Mouse (Mus musculus) lung, embryonic 15.5 days (tissue): ENCODE data around the gene Wdr93. TPM values are rescaled to one million over a fixed set of nuclear protein-coding genes. Genes with fewer than 3 reads are reported as not detected.

Experiments used
- ATAC-seq: fragments of 200-750 bp; cut with Nextera tagmentation; 2 replicates; pipeline ENCODE4 v1.8.0; 2017; ENCODE audit warnings: moderate number of reproducible peaks, borderline replicate concordance; ENCODE audit not compliant: low FRiP score, low TSS enrichment; ENCODE audit errors: extremely low read depth
- H3K27ac ChIP-seq: fragments of 300-500 bp; sonication (generic); 2 replicates; pipeline ENCODE4 v1.5.1; 2015; ENCODE audit warnings: moderate library complexity, mild to moderate bottlenecking, inconsistent platforms
- H3K27me3 ChIP-seq: fragments of 300-500 bp; sonication (generic); 2 replicates; pipeline ENCODE4 v1.6.1; 2015; ENCODE audit warnings: inconsistent platforms
- H3K36me3 ChIP-seq: fragments of 300-500 bp; sonication (generic); 2 replicates; pipeline ENCODE4 v1.6.1; 2015; ENCODE audit warnings: inconsistent platforms
- H3K4me1 ChIP-seq: fragments of 300-500 bp; sonication (generic); 2 replicates; pipeline ENCODE4 v1.6.1; 2015; ENCODE audit warnings: inconsistent platforms
- H3K4me2 ChIP-seq: fragments of 300-500 bp; sonication (generic); 2 replicates; pipeline ENCODE4 v1.6.1; 2015; ENCODE audit warnings: inconsistent platforms, mild to moderate bottlenecking, moderate library complexity
- H3K4me3 ChIP-seq: fragments of 300-500 bp; sonication (generic); 2 replicates; pipeline ENCODE4 v1.5.1; 2015; ENCODE audit warnings: mild to moderate bottlenecking, inconsistent platforms
- H3K9ac ChIP-seq: fragments of 300-500 bp; sonication (generic); 2 replicates; pipeline ENCODE4 v1.6.1; 2015; ENCODE audit warnings: inconsistent platforms
- H3K9me3 ChIP-seq: fragments of 300-500 bp; sonication (generic); 2 replicates; pipeline ENCODE4 v1.6.1; 2016; ENCODE audit warnings: inconsistent platforms
- WGBS: fragments of 180-500 bp; shearing (Covaris S2); methylation state at CpG from one replicate; pipeline ENCODE4 v1.1.7; 2015; 5-methylcytosine and 5-hydroxymethylcytosine counted together
- polyA plus RNA-seq: library from polyadenylated mRNA; unstranded; fragments of >200 nt; fragmentation: Nextera tagmentation; extraction: Ambion mirVana; gene quantifications from 2 replicates; pipeline ENCODE4 v1.2.1, GENCODE M21; 2015

Gene Wdr93
- polyA plus RNA-seq, 1 experiment from 2014 or later: 0.86 TPM

GRCm38 (mm10) chr7:79729743-79730370 lies 13.1 kb upstream of the Wdr93 start:
- H3K36me3 ChIP-seq: no peaks in the 10 kb centered on the region
- H3K27ac ChIP-seq: no peak overlapping the region
- no peaks in the 10 kb centered on the region for H3K9me3 ChIP-seq
- H3K4me3 ChIP-seq: no peak overlapping the region
- ATAC-seq: no peak
- no peak overlapping the region for H3K4me2 ChIP-seq
- WGBS: 54% methylated on average over 11 of the region's 11 CpGs
- peaks cover 4% of the 10 kb centered on the region; the same call in 1 of the 2 replicates for H3K27me3 ChIP-seq
- no peaks in the 10 kb centered on the region for H3K4me1 ChIP-seq
- no peak overlapping the region for H3K9ac ChIP-seq

- 83% methylated on average over 13 of the region's 13 CpGs for WGBS
- no peaks in the 10 kb centered on the region for H3K9me3 ChIP-seq
- H3K4me1 ChIP-seq: no peaks in the 10 kb centered on the region
- 0 out of 2 replicates have a peak, but pooled peaks cover 1% of the 10 kb centered on the region for H3K36me3 ChIP-seq
- H3K27me3 ChIP-seq: peaks cover 4% of the 10 kb centered on the region; the same call in 1 of the 2 replicates
- no peak overlapping the region for H3K27ac ChIP-seq
- H3K4me2 ChIP-seq: no peak overlapping the region
- H3K9ac ChIP-seq: no peak overlapping the region
- no peak overlapping the region for H3K4me3 ChIP-seq
- ATAC-seq: no peak
Observed at GRCm38 (mm10) chr7:79731438-79731837, 11.5 kb upstream of the Wdr93 start.

- 48% methylated on average over 4 of the region's 4 CpGs for WGBS
- H3K9me3 ChIP-seq: no peaks in the 10 kb centered on the region
- peaks cover 4% of the 10 kb centered on the region; the same call in 1 of the 2 replicates for H3K27me3 ChIP-seq
- no peak within 1 kb of the TSS for H3K4me2 ChIP-seq
- no peak within 1 kb of the TSS for H3K27ac ChIP-seq
- no peak within 1 kb of the TSS for H3K9ac ChIP-seq
- no peaks in the 10 kb centered on the region for H3K4me1 ChIP-seq
- no peak for ATAC-seq
- H3K4me3 ChIP-seq: no peak within 1 kb of the TSS
- peaks cover 10% of the 10 kb centered on the region; the same call in 1 of the 2 replicates for H3K36me3 ChIP-seq
Observed at GRCm38 (mm10) chr7:79732622-79733021, 10.3 kb upstream of the Wdr93 start, which contains the start of gene Plin1. Plin1 (minus strand) TSS chr7:79732903.

- Histone ChIP-seq H3K27ac (no peak overlapping the region), H3K27me3 (peaks cover 4% of the 10 kb centered on the region; the same call in 1 of the 2 replicates), H3K4me2 (no peak overlapping the region), H3K4me1 (no peaks in the 10 kb centered on the region), H3K4me3 (no peak overlapping the region), H3K9ac (no peak overlapping the region), H3K9me3 (no peaks in the 10 kb centered on the region), H3K36me3 (peaks cover 11% of the 10 kb centered on the region; the same call in 1 of the 2 replicates)
- no peak for ATAC-seq
- WGBS: 71% methylated on average over 8 of the region's 8 CpGs
Observed at GRCm38 (mm10) chr7:79734563-79734962, 8.4 kb upstream of the Wdr93 start.

GRCm38 (mm10) chr7:79736511-79736910 lies 6.5 kb upstream of the Wdr93 start:
- Histone ChIP-seq H3K4me2 (no peak overlapping the region), H3K4me3 (no peak overlapping the region), H3K27ac (no peak overlapping the region), H3K9ac (no peak overlapping the region), H3K27me3 (no peaks in the 10 kb centered on the region), H3K36me3 (peaks cover 11% of the 10 kb centered on the region; the same call in 1 of the 2 replicates), H3K9me3 (no peaks in the 10 kb centered on the region), H3K4me1 (no peaks in the 10 kb centered on the region)
- WGBS: 75% methylated on average over 14 of the region's 14 CpGs
- no peak for ATAC-seq

- Histone ChIP-seq H3K9ac (no peak overlapping the region), H3K4me3 (no peak overlapping the region), H3K27me3 (no peaks in the 10 kb centered on the region), H3K27ac (no peak overlapping the region), H3K36me3 (peaks cover 11% of the 10 kb centered on the region; the same call in 1 of the 2 replicates), H3K4me2 (no peak overlapping the region), H3K4me1 (peaks cover 5% of the 10 kb centered on the region; the same call in 1 of the 2 replicates), H3K9me3 (no peaks in the 10 kb centered on the region)
- 77% methylated on average over 2 of the region's 2 CpGs for WGBS
- no peak for ATAC-seq
Observed at GRCm38 (mm10) chr7:79738913-79739312, 4.0 kb upstream of the Wdr93 start.

GRCm38 (mm10) chr7:79740279-79740678 lies 2.7 kb upstream of the Wdr93 start:
- 78% methylated on average over 4 of the region's 4 CpGs for WGBS
- H3K4me2 ChIP-seq: no peak overlapping the region
- H3K27me3 ChIP-seq: no peaks in the 10 kb centered on the region

GRCm38 (mm10) chr7:79742277-79742658 lies 695 bp upstream of the Wdr93 start:
- peak overlapping the region; percentile 98 for H3K4me2 ChIP-seq
- no peaks in the 10 kb centered on the region for H3K27me3 ChIP-seq
- 11% methylated on average over 11 of the region's 11 CpGs for WGBS
- peaks cover 5% of the 10 kb centered on the region; the same call in 1 of the 2 replicates for H3K36me3 ChIP-seq
- H3K4me3 ChIP-seq: peak overlapping the region; percentile 70
- H3K4me1 ChIP-seq: peaks cover 5% of the 10 kb centered on the region; the same call in 1 of the 2 replicates
- no peak for ATAC-seq
- no peak overlapping the region for H3K27ac ChIP-seq
- no peaks in the 10 kb centered on the region for H3K9me3 ChIP-seq
- H3K9ac ChIP-seq: peak overlapping the region; percentile 58

More at GRCm38 (mm10) chr7:79740279-79740678, 2.7 kb upstream of the Wdr93 start:
- H3K4me1 ChIP-seq: peaks cover 5% of the 10 kb centered on the region; the same call in 1 of the 2 replicates
- no peaks in the 10 kb centered on the region for H3K9me3 ChIP-seq
- no peak for ATAC-seq
- H3K9ac ChIP-seq: no peak overlapping the region
- H3K27ac ChIP-seq: no peak overlapping the region
- H3K4me3 ChIP-seq: no peak overlapping the region
- peaks cover 11% of the 10 kb centered on the region; the same call in 1 of the 2 replicates for H3K36me3 ChIP-seq

GRCm38 (mm10) chr7:79744051-79744450 lies 1.1 kb downstream of the Wdr93 start:
- no peak overlapping the region for H3K9ac ChIP-seq
- no peak for ATAC-seq
- no peak overlapping the region for H3K4me2 ChIP-seq
- WGBS: 89% methylated on average over 9 of the region's 9 CpGs
- H3K9me3 ChIP-seq: no peaks in the 10 kb centered on the region
- H3K4me1 ChIP-seq: peaks cover 5% of the 10 kb centered on the region; the same call in 1 of the 2 replicates
- H3K4me3 ChIP-seq: no peak overlapping the region
- H3K36me3 ChIP-seq: no peaks in the 10 kb centered on the region
- H3K27ac ChIP-seq: no peak overlapping the region
- H3K27me3 ChIP-seq: no peaks in the 10 kb centered on the region

- Histone ChIP-seq H3K9me3 (no peaks in the 10 kb centered on the region), H3K36me3 (no peaks in the 10 kb centered on the region), H3K4me2 (no peak overlapping the region), H3K4me1 (peaks cover 5% of the 10 kb centered on the region; the same call in 1 of the 2 replicates), H3K4me3 (no peak overlapping the region), H3K27ac (no peak overlapping the region), H3K27me3 (no peaks in the 10 kb centered on the region), H3K9ac (no peak overlapping the region)
- no peak for ATAC-seq
- 71% methylated on average over 5 of the region's 5 CpGs for WGBS
Observed at GRCm38 (mm10) chr7:79744585-79744984, 1.6 kb downstream of the Wdr93 start.

- Histone ChIP-seq H3K36me3 (no peaks in the 10 kb centered on the region), H3K9me3 (no peaks in the 10 kb centered on the region), H3K9ac (no peak overlapping the region), H3K4me1 (peaks cover 5% of the 10 kb centered on the region; the same call in 1 of the 2 replicates), H3K4me3 (no peak overlapping the region), H3K27me3 (no peaks in the 10 kb centered on the region), H3K27ac (no peak overlapping the region), H3K4me2 (no peak overlapping the region)
- 77% methylated on average over 6 of the region's 6 CpGs for WGBS
- ATAC-seq: no peak
Observed at GRCm38 (mm10) chr7:79747659-79748058, 4.7 kb downstream of the Wdr93 start.

- Histone ChIP-seq H3K4me2 (no peak overlapping the region), H3K9me3 (no peaks in the 10 kb centered on the region), H3K36me3 (no peaks in the 10 kb centered on the region), H3K4me1 (no peaks in the 10 kb centered on the region), H3K4me3 (no peak overlapping the region), H3K27me3 (no peaks in the 10 kb centered on the region), H3K27ac (no peak overlapping the region), H3K9ac (no peak overlapping the region)
- WGBS: 80% methylated on average over 6 of the region's 6 CpGs
- no peak for ATAC-seq
Observed at GRCm38 (mm10) chr7:79749511-79749910, 6.5 kb downstream of the Wdr93 start.
